Mouse (Mus musculus): ENCODE data around the gene Ahdc1.

Ahdc1 gene

DNA sequence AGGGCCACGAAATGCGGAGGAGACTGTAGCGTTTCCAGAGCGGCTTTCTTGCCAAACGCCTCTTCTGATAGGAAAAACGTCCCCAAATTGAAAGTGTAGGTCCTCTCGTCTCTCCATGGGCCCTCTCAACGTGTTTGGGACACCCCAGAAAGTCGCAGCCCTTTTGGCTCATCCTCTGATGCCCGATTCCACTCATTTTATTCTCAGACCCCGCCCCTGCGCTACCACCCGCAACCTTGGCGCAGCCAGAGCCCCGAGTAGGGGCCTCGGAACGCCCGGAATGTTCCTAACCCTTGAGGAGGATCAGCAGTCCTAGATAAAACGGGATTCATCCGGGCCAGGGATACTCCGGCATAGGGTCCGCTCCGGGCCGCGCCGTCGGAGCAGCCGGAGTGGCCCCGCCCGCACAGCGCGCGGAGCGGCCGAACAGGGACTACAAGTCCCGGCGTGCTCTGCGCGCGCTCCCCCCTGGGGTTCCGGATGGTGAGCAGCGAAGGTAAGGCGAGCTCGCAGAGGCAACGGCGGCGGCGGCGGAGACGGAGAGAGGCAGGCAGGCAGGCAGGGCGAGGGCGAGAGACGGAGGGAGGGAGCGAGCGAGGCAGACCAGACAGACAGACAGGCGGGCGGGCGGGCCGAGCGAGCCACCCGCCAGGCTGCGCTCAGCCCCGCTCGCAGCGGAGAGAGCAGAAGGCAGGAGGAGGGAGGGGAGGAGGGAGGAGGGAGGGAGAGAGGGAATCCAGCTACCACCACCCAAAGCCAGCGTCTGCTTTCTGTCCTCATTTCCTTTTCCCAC is at the start of gene Ahdc1:
Ahdc1 (plus strand) TSS at position 233 of the 793 bp plus-strand sequence.
- DNase-seq, result peak; percentile 96

DNA sequence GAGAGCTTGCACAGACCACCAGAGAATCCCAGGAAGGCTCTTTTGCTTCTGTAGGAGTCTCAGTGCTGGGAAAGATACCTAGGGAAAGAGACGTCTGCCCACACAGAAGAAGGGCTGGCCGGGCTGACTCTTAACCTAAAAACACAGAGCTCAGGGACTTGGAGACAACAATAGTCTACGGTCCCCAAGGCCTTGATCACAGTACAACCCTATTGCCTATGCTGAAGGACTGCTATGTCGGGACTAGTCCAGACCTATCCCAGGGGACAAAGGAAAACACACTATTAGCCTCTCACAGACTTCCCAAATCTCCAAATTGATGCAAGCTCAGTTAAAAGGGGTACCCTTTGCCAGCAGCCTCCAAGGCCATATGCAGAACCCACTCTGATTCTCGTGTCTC is 49.2 kb upstream of the Ahdc1 start:
- no peak for DNase-seq

DNA sequence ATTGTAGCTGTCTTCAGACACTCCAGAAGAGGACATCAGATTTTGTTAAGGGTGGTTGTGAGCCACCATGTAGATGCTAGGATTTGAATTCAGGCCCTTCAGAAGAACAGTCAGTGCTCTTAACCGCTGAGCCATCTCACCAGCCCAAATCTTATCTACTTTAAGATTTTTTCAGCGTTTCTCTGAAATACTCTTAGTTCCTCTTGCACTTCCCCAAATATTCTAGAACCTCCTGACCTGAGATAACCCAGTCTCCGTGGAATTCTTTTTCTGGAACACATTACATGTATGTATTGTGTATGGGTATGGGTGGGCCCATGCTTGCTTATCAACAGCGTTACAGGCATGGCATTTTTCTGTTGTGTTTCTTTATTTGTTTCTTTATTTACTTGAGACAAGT is 48.4 kb upstream of the Ahdc1 start:
- DNase-seq, result no peak

DNA sequence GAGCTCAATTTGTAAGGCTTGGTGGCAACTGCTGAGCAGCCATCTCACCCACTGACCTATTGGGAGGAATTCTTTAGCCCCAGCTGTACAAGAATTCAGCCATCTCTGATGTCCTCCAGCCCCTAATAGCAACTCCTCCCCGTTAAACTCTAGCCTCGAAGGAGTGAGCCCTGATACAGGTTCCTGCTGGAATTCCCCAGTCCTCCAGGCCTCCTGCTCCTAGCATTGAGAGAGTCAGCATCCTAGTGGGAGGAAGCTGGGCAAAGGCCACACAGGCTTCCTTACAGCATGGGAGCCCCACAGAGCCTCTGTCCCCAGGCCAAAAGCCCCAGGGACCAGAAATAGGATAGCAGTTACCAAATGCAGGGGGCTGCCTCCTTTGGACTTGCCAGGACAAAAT is 47.6 kb upstream of the Ahdc1 start:
- no peak for DNase-seq

DNA sequence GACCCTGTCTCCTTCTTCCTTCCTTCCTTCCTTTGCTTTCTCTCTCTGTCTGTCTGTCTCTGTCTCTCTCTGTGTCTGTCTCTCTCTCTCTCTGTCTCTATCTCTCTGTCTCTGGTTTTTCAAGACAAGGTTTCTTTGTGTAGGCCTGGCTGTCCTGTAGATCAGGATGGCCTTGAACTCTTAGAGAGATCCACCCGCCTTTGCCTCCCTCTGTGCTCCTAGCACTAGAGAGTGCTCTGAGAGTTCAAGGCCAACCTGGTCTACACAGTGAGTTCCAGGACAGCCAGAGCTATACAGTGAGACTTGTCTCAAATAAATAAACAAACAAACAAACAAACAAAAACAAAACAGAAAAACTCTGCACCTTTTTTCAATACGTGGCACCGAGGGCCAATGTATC is 47.0 kb upstream of the Ahdc1 start:
- no peak for DNase-seq

DNA sequence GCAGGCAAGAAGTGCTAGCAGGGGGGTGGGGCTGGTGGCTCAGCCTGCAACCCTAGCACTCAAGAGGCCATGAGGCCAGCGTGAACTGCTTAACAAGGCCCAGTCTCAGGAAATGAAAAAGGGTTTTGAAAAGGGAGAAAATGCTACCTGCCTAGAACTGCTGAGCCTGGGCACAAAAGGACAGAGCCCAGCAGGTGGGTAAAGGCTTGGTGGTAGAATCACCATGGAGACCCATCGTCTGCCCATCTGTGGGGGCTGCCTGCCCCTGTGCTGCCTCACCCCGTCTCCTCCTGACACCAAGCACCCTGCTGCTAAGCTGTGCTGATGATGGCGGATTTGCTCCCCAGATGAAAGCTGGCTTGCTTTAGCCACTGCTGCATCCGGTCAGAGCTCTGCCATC is 46.6 kb upstream of the Ahdc1 start:
- DNase-seq, result no peak

DNA sequence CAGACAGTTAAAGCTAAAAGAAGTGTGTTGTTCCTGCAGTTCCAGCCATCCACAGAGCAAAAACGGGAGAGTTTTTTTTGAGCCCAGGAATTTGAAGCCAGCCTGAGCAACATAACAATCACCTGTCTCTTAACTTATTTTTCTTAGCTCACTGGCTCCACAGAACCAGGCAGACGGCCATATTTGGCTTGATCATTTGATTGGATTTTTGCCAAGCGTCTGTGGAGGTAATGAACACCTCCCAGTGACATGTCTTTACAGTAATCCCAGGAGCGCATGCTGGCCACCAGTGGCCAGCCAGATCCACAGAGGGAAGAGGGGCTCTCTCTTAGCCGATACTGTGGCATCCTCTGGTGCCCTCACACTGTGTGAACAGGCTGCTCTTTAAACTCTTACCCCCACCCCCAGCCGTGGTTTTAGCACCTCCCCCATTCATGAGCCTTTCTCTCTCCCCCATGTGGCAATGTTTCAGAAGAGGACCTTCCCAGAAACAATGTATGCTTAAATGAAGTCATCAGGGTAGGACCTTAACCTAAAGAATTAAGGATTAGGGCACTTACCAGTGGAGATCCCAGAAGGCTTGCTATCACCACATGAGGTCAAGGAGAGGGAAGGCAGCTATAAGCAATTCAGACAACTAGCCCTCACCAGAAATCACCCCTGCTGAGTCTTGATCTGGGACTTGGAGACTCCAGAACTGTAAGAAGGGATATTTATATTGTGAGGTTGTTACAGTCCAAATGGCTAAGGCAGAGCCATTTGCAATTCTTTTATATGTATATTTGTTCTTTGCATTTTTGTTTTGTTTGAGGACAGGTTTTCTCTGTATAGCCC is 42.7 kb upstream of the Ahdc1 start:
- no peak for DNase-seq

DNA sequence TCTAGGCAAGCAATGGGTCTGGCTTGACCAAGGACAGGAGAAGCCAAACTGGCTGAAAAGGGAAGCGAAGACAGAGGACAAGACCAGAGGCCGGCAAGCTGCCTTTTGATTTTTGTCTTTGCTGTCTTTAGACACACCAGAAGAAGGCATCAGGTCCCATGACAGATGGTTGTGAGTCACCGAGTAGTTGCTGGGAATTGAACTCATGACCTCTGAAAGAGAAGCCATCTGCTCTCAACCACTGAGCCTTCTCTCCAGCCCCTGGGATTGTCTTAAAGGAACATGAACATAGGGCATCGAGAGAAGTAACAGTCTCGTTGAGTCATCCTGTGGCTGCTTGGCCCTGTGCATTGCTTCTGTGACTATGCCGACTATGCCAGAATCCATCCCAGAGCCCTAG is 39.5 kb upstream of the Ahdc1 start:
- DNase-seq, result no peak

DNA sequence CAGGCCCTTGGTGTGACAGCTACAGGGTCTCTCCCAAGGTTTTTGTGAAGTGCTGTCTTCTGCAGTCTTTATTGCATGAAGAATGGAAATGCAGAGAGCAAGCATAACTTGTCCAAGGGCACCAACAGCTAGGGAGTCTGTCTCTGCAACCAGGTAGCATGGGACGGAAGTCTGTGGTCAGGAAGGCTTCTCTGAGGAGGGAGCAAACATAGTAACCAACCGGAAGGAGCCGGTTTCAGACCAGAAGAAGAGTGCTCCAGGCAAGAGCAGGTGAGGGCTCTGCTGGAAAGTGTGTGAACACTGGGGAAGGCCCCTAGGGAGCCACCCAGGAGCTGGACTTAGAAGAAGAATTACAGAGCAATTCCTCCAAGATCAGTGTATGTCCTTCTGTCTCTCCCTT is 39.0 kb upstream of the Ahdc1 start:
- no peak for DNase-seq

DNA sequence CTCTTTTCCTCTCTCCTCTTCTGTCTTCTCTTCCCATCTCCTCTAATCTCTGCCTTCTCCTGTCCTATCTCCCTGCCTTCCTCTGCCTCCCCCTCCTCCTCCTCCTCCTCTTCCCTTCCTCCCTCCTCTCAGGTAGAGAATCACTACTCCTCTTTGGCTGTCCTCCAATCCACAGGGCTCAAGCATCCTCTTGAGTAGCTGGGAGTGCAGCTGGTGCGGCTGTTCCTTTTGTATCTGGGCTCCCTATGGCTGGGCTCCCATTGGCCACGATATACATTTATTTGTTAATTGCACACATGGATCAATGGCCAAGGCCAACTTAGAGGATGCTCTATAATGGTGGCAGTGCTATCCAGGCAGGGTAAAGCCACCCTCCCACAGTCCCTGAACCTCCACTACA is 38.5 kb upstream of the Ahdc1 start:
- no peak for DNase-seq

DNA sequence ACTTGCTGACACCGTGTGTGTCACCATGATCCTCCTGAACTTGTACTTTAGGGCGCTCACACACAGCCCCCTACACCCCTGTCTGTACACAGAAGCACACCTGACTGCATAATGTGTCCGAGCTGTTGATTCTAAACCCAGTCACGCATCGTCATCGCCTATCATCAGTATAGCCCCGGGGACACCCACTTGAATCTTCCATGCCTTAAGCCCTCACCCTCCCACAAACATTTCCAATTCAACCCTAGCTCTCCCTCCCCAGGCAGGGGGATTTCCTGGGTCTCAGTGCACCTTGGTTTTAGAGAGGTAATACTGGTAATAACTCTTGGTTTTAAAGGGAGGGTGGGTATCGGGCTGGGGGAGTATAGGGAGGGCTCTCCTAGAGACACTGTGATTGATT is 37.9 kb upstream of the Ahdc1 start:
- DNase-seq, result no peak

DNA sequence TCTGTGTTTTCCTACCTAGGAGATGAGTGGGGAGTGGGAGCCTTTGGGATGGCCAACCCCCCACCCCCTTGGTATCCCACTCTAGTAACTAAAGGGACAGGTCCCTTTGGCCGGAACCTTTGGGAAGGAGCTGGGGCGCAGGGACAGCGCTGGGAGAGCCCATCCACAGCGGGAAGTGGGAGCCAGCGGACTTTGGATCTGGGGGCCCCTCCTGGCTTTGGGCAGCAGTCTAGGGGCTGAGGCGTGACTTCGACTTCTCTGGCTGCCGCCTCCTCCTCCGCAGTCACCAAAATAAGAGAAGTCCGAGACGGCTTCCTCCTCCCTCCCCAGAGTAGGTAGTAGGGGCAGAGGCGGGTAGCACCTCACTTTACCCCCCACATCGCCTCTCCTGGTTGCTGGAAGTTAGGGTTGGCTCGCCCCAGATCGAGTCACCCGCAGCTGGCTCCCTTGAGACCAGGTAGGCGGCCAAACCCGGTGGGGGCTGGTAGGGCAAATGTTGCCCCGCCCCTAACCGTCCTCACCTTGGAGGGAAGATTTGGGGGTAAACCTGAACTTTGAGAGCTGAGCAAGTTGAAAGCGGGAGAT is 37.2 kb upstream of the Ahdc1 start, which contains the start of gene Fgr:
Fgr (plus strand) TSS at position 282 of the 585 bp plus-strand sequence.
- no peak for DNase-seq

DNA sequence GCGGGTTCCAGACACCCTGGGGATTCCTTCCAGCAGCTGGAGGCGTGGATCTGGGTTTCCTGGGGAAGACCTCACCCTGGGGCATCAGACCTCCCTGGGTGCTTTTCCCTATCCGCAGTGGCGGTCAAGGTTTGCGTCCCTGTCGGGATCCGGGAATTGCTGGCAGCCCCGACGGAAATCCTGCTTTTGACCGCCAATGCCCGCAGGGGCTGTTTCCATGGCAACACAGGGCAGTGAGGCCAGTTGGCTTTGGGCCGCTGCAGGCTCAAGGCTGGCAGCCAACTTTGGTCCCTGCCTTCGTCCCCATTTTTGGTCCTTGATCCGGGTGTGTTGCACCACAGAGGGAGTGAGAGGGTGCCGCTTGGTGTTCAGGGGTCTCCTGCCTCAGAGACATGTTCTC is 36.2 kb upstream of the Ahdc1 start:
- DNase-seq, result peak; percentile 89

DNA sequence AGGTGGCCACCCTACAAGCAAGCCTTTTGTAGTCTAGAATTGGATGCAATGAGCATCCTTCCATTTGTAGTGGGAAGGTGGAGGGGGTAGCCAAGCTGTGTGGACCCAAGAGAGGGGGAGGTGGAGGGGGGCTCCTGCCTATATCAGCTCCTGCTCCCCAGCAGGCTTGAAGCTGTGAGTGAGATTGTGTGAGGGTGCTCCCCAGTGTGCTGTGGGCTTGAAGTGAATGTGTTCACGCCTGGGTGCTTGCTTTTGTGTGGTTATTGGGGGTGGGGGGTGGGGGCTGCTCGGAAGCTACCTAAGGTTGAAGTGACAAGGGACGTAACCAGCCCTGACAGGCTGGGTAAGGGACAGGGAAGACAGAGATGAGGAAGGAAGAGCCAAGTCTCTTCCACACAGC is 35.3 kb upstream of the Ahdc1 start:
- no peak for DNase-seq

DNA sequence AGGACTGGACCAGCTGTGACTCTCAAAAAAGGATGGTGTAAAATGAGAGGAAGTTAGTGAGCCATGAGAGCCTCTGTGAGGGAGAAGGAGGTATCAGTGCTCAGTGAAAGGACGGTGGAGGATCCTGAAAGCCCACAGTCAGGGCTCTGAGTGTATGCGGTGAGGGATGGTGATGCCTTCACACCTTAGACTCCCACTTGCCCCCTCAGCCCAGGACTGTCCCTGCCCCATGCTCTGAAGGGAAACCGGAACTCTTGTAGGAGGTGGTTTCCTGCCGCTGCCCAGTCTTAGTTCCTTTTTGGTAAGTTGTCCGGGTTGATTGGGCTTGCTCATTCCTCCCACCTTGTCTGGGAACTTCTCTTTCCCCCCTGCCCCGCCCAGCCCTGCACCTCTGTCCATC is 34.3 kb upstream of the Ahdc1 start:
- no peak for DNase-seq

DNA sequence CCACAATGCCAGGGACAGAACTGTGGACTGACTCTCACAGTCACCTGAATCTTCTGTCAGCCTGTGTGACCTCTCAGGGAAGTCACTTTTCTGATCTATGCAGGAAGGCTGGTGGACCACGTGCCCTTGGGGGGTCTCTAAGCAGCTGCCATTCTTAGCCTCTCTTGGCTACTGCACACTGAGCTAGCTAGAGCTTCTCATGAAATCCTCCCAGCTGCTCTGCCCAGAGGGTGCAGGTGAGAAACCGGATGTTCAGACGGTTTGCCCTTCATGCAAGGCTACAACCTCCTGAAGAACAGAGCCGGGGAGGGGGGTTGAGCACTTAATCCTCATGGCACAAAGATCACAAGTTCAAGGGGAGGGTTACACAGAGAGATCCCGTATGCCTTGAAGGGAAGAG is 33.5 kb upstream of the Ahdc1 start:
- DNase-seq, result no peak

DNA sequence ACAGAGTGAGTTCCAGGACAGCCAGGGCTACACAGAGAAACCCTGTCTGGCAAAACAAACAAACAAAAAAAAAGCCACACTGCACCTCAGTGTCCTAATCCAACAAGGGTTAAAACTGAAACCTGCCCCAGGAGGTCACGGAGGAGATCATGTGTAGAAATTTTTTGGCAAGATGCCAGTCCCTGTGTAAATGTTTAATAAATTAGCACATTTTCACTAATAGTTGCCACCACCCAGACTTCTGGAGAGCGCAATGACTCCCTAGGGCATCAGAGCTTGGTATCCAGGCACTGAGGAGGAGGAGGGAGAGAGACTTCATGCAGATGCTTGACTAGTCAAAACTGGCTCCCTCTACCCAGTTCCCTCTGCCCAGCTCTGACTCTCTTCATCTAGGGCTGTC is 31.9 kb upstream of the Ahdc1 start:
- DNase-seq, result no peak

DNA sequence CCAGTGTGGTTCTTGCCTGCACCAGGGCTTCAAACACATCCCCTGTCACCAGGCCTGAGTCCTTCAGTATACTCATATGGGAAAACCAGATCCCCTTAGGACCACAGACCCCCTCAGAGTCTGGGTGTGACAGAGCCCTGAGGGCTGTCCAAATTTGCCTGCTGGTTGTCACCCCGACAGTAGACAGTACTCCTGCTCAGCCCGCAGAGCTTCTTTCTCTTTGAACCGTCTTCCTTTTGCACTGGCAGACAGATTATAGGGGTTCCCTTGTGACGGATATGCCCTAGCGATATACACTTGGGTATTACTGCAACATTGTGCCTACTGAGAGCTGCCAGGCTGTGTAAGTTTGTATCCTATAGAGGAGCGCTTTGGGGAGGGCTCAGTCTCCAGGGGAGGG is 29.4 kb upstream of the Ahdc1 start:
- DNase-seq, result no peak

DNA sequence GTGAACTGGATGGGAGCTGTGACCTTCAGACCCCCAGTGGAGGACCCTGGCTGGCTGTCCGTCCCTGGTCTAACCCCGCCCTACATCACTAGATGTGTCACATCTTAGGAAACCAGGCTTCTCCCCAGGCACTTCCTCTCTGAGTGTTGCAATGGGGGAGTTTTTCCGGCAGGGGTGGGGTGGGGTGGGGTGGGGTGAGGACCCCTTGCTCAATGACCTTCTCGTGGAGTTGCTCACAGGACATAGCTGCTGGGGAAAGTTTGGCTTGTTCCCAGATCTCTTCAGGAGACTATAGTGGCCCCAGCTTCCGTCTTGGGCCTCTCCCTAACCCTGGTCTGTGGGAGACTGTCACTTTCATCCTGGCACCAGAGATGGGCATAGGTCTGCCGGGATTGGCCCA is 28.1 kb upstream of the Ahdc1 start:
- no peak for DNase-seq

DNA sequence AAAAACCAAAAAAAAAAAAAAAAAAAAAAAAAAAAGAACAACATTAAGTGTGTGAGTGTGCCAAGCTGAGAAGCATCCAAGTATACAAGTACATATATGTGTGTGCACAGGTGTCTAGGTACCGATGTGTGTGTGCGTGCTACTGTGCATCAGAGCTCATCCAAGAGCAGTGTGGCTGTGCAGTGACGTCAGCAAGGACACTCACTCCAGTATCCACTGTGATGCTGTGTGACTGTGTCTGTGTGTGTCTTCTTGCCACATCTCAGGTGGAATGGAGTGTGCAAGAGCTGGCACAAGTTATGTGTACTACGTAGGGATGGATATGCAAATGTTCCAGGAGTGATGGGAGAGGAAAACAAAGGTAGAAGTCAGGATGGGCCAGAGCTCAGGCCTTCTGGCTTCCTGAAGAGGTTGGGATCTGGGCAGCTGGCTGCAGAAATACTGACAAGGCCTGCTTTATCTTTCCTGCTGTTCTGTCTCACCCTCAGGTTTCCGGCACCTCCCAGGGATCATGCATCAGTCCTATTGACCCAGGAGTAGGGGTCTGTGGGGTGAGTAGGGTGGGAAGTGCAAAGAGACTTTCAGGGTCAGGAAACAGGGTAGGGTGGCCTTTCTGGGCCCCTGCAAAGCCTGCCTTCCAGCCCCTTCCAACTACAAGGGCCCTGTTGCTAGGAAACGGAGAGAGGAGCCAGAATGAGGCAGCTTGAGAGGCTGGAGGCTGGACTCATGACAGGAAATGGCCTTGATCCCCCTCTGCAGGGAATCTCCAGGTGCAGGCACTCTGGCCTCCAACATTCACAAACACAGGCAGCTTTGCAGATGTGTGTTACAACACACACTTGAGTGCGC is 27.2 kb upstream of the Ahdc1 start:
- peak; percentile 90 for DNase-seq

DNA sequence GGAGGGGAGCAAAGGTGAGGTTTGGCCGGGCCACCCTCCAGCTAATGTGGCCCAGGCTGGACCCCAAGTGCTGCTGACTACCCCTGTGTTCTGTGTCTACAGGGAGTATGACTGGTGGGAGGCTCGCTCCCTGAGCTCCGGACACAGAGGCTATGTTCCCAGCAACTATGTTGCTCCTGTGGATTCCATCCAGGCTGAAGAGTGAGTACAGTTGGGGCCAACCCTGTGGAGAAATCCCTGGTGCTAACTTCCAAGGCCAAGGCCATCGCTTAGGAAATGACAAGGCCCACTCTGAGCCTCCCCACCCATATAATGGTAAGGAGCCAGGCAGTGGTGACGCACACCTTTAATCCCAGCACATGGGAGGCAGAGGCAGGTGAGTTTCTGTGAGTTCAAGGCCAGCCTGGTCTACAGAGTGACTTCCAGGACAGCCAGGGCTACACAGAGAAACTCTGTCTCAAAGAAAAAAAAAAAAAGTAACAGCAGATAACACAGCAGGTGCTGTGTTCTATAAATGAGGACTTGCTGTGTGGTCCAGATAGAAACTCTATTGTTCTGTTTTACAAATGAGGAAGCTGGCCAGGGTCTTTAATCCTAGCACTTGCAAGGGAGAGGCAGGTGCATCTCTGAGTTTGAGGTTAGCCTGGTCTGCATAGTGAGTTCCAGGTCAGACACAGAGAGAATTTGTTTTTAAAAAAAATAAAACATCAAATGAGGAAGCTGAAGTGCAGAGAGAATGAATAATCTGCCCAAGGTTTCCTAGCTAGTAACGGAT is 22.3 kb upstream of the Ahdc1 start:
- no peak for DNase-seq

DNA sequence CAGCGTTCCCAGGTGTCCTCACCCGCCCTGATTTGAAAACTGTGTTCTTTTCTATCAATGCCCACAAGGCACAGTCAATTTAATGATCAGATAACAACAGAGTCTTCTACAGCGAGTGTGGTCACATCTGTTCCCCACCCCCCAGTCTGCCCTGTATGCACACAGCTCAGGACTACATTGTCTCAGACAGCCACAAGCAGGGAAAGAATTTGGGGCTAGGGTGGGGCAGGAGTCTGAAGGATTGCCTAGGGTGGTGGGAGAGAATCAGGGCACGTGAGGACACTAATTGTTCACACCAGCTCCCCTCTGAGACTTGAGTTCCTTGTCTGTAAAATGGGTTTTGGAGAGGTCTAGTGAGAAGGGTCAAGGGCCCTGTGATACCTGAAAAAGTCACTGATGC is 17.5 kb upstream of the Ahdc1 start:
- DNase-seq, result no peak
